Mouse (Mus musculus): ENCODE results near the gene Tpm1. TPM values are rescaled to one million over a fixed set of nuclear protein-coding genes. Genes with fewer than 3 reads are reported as not detected.

Gene Tpm1
- total and polyA plus RNA-seq, 2 experiments from 2014 or later, result 133 to 134 TPM

GRCm38 (mm10) chr9:67046881-67047605 lies 2.2 kb downstream of the Tpm1 start:
- no peaks in the 10 kb centered on the region for H3K9me3 ChIP-seq (ENCODE audit: low read length)
- H3K36me3 ChIP-seq (ENCODE audit: insufficient read depth), result no peaks in the 10 kb centered on the region
- H3K4me3 ChIP-seq (ENCODE audit: low read depth, low read length), result peak overlapping the region; percentile 47
- TF ChIP-seq CTCF (IDR thresholded peaks at IDR 0.05; ENCODE audit: low read depth), result peak; percentile 41
- no peak overlapping the region for H3K27ac ChIP-seq (ENCODE audit: low read depth, low read length)
- H3K9ac ChIP-seq, result no peak overlapping the region
- ATAC-seq (no peak), DNase-seq (no peak)
- H3K4me1 ChIP-seq (ENCODE audit: insufficient read depth), result peaks cover 22% of the 10 kb centered on the region
- H3K27me3 ChIP-seq (ENCODE audit: insufficient read depth, low read length), result peaks cover 33% of the 10 kb centered on the region
- WGBS, result 8% methylated on average over 15 of the region's 15 CpGs
- peak overlapping the region; percentile 95 for H3K4me2 ChIP-seq (ENCODE audit: low read depth)

GRCm38 (mm10) chr9:67045966-67046602 lies 3.1 kb downstream of the Tpm1 start:
- Histone ChIP-seq H3K4me3 (ENCODE audit: low read depth, low read length) (no peak overlapping the region), H3K9ac (no peak overlapping the region), H3K36me3 (ENCODE audit: insufficient read depth) (no peaks in the 10 kb centered on the region), H3K27me3 (ENCODE audit: insufficient read depth, low read length) (peaks cover 33% of the 10 kb centered on the region), H3K9me3 (ENCODE audit: low read length) (no peaks in the 10 kb centered on the region), H3K4me1 (ENCODE audit: insufficient read depth) (peaks cover 32% of the 10 kb centered on the region), H3K4me2 (ENCODE audit: low read depth) (no peak overlapping the region), H3K27ac (ENCODE audit: low read depth, low read length) (no peak overlapping the region)
- no peak for TF ChIP-seq CTCF (IDR thresholded peaks at IDR 0.05; ENCODE audit: low read depth)
- DNase-seq (no peak), ATAC-seq (no peak)
- WGBS, result 11% methylated on average over 5 of the region's 5 CpGs

GRCm38 (mm10) chr9:67045306-67045675 lies 3.9 kb downstream of the Tpm1 start:
- H3K9me3 ChIP-seq (ENCODE audit: low read length), result no peaks in the 10 kb centered on the region
- no peak overlapping the region for H3K4me2 ChIP-seq (ENCODE audit: low read depth)
- peaks cover 40% of the 10 kb centered on the region for H3K4me1 ChIP-seq (ENCODE audit: insufficient read depth)
- no peak overlapping the region for H3K9ac ChIP-seq
- no peak overlapping the region for H3K27ac ChIP-seq (ENCODE audit: low read depth, low read length)
- DNase-seq, result no peak
- no peak for TF ChIP-seq CTCF (IDR thresholded peaks at IDR 0.05; ENCODE audit: low read depth)
- ATAC-seq, result no peak
- whole genome bisulfite sequencing, result 40% methylated on average over 4 of the region's 4 CpGs
- peaks cover 33% of the 10 kb centered on the region for H3K27me3 ChIP-seq (ENCODE audit: insufficient read depth, low read length)
- H3K36me3 ChIP-seq (ENCODE audit: insufficient read depth), result no peaks in the 10 kb centered on the region
- no peak overlapping the region for H3K4me3 ChIP-seq (ENCODE audit: low read depth, low read length)

GRCm38 (mm10) chr9:67044551-67045305 lies 4.5 kb downstream of the Tpm1 start:
- WGBS, result 32% methylated on average over 9 of the region's 9 CpGs
- Histone ChIP-seq H3K4me3 (ENCODE audit: low read depth, low read length) (no peak overlapping the region), H3K27me3 (ENCODE audit: insufficient read depth, low read length) (peaks cover 30% of the 10 kb centered on the region), H3K27ac (ENCODE audit: low read depth, low read length) (no peak overlapping the region), H3K9ac (no peak overlapping the region), H3K4me2 (ENCODE audit: low read depth) (no peak overlapping the region), H3K36me3 (ENCODE audit: insufficient read depth) (no peaks in the 10 kb centered on the region), H3K9me3 (ENCODE audit: low read length) (no peaks in the 10 kb centered on the region), H3K4me1 (ENCODE audit: insufficient read depth) (peaks cover 45% of the 10 kb centered on the region)
- ATAC-seq (peak; percentile 49), DNase-seq (peak; percentile 84)
- peak; percentile 87 for TF ChIP-seq CTCF (IDR thresholded peaks at IDR 0.05; ENCODE audit: low read depth)

GRCm38 (mm10) chr9:67043231-67044199 lies 5.7 kb downstream of the Tpm1 start:
- TF ChIP-seq CTCF (IDR thresholded peaks at IDR 0.05; ENCODE audit: low read depth), result peak; percentile 96
- under 1% methylated on average over 73 of the region's 73 CpGs for WGBS
- ATAC-seq (peak; percentile 96), DNase-seq (peak; percentile 100)
- Histone ChIP-seq H3K36me3 (ENCODE audit: insufficient read depth) (no peaks in the 10 kb centered on the region), H3K4me1 (ENCODE audit: insufficient read depth) (peaks cover 34% of the 10 kb centered on the region), H3K27me3 (ENCODE audit: insufficient read depth, low read length) (peaks cover 18% of the 10 kb centered on the region), H3K4me2 (ENCODE audit: low read depth) (peak overlapping the region; percentile 72), H3K27ac (ENCODE audit: low read depth, low read length) (peak overlapping the region; percentile 86), H3K9ac (peak overlapping the region; percentile 73), H3K9me3 (ENCODE audit: low read length) (no peaks in the 10 kb centered on the region), H3K4me3 (ENCODE audit: low read depth, low read length) (peak overlapping the region; percentile 57)

GRCm38 (mm10) chr9:67042813-67043207 lies 6.4 kb downstream of the Tpm1 start:
- no peak overlapping the region for H3K27ac ChIP-seq (ENCODE audit: low read depth, low read length)

More at GRCm38 (mm10) chr9:67042813-67043207, 6.4 kb downstream of the Tpm1 start:
- ATAC-seq (no peak), DNase-seq (no peak)
- 19% methylated on average over 6 of the region's 6 CpGs for WGBS
- no peak for TF ChIP-seq CTCF (IDR thresholded peaks at IDR 0.05; ENCODE audit: low read depth)
- Histone ChIP-seq H3K36me3 (ENCODE audit: insufficient read depth) (no peaks in the 10 kb centered on the region), H3K4me2 (ENCODE audit: low read depth) (peak overlapping the region; percentile 72), H3K9ac (peak overlapping the region; percentile 73), H3K9me3 (ENCODE audit: low read length) (no peaks in the 10 kb centered on the region), H3K4me1 (ENCODE audit: insufficient read depth) (peaks cover 27% of the 10 kb centered on the region), H3K27me3 (ENCODE audit: insufficient read depth, low read length) (peaks cover 16% of the 10 kb centered on the region), H3K4me3 (ENCODE audit: low read depth, low read length) (peak overlapping the region; percentile 57)

All from forebrain, postnatal 0 days (tissue).